Mouse (Mus musculus) gastrocnemius, adult 18-20 months (tissue): Measurements from ENCODE around the gene Nxpe4. TPM values are rescaled to one million over a fixed set of nuclear protein-coding genes. Genes with fewer than 3 reads are reported as not detected.
"Not testable (repeated sequence)": the region's sequence is repeated elsewhere in the genome, so short reads cannot be mapped to it uniquely, and the experiment has no call there.

Source experiments
- DNase-seq: peaks from one replicate; pipeline ENCODE4 v3.0.0; 2021; ENCODE audit warnings: low spot score
- long read RNA-seq, 2 experiments: library from polyadenylated mRNA; stranded (forward); transcript quantifications; one replicate each; pipeline ENCODE4 v2.0.0; 2021
- total RNA-seq, 2 experiments: library from RNA; stranded (reverse); gene quantifications; 2 replicates each; pipeline ENCODE4 v1.2.3; 2021

Gene Nxpe4
- total RNA-seq, result 1 to 10 TPM; 1.8 to 2.5 TPM
- long read RNA-seq, experiment 1, partial matches to known transcripts, result 0 of 3 reads
- long read RNA-seq, experiment 1, other reads (novel, unspliced or antisense), result 3 of 3 reads
- long read RNA-seq, experiment 2, partial matches to known transcripts, result 0 of 3 reads
- long read RNA-seq, experiment 2, other reads (novel, unspliced or antisense), result 3 of 3 reads

DNA sequence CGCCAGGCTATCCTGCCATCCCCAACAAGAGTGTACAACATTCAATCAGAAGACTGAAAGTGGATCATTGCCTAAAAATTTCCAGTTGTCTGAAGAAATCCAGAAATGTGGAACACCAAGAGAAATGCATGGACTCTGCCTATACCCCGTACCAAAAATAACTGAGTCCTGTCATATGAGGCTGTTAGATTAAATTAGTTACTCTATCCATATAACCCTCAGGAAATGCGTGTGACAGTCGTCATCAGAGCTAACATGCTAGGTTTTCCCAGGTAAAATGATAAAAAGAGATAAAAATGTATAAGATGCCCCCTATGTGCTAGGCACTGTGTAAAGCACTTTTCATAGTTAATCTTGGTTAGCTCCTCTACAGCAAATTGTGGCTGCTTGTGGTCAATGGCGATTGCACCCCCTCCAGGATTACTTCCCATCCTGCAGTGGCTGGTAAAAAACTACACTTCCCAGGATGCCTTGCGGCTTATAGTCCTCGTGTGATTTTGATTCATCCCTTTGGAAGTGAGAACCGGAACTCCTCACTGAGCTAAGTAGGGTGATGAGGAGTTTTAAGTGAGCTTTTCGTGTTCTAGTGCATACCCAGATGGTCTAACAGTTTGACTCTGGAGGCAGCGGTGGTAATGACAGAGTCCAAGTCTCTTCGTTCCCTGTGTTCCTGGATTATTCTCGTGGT lies at the start of gene Nxpe4:
TSS of gene Nxpe4 (plus strand) at position 519 of the 688 bp plus-strand sequence.
- peak; percentile 78 for DNase-seq

DNA sequence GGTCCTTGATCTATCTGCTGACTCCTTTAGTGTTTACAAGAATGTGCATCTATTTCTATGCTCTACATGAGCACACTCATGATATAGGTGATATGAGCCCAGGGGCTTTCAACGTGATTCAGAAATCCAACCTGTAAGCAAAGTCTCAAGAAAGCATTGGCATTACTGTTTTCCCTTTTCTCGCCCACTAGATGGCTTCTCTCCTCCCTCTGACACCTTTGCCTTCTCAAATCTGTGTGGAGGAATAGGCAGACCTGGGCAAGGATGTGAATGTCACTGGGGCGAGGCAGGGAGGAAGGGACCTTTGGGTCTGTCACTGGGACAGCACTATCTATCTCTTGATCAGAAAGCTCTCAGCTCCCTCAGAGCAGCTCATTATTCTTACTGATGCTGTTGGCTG lies 35.0 kb upstream of the Nxpe4 start:
- DNase-seq, result no peak

- no peak for DNase-seq
These were observed 24.3 kb upstream of the Nxpe4 start for GRCm38 (mm10) chr9:48137507-48137906.

GRCm38 (mm10) chr9:48140485-48141411 lies 21.1 kb upstream of the Nxpe4 start:
- no peak for DNase-seq

DNA sequence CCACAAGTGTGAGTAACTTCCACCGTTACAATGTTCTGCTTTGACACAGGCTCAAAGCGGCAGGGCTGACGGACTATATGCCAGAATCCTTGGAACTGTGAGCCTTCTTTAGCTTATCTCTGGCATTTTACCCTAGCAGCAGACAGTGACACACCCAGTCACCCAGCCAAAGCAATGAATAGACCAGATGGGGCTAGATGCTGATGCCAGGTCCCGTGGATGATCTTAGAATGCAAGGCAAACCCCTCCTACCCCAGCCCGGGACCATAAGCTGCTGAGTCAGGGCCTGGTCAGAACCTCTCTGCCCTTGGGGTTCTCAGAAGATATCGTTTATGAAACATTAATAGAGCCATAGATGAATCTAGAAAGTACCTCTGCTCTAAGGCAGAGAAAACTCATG lies 19.2 kb upstream of the Nxpe4 start:
- no peak for DNase-seq

DNA sequence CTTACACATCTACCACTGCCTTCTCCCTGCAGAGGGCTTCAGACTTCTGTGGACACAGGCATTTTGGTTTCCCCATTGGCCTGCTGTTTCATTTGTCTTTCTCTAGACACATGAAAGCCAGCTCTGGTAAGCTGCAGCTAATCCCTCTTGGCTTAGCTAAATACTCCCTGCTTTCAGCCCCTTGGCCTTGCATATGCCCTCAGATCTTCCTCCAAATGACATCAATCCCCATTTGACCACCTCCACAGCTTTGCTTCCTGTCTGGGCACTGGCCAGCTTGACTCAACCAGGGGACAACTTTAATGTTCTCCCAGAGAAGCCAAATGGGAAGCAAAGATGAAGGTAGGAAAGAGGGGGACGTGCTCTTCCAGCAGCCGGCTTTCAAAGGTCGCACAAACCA lies 15.1 kb upstream of the Nxpe4 start:
- no peak for DNase-seq

- not testable (repeated sequence) for DNase-seq
These were observed 4.7 kb downstream of the Nxpe4 start for GRCm38 (mm10) chr9:48166531-48166930.

GRCm38 (mm10) chr9:48176764-48177163 lies 14.9 kb downstream of the Nxpe4 start:
- DNase-seq, result no peak

GRCm38 (mm10) chr9:48181300-48181699 lies 19.5 kb downstream of the Nxpe4 start:
- DNase-seq, result no peak

- no peak for DNase-seq
These were observed 21.0 kb downstream of the Nxpe4 start for GRCm38 (mm10) chr9:48182718-48183414.

GRCm38 (mm10) chr9:48184319-48184718 lies 22.5 kb downstream of the Nxpe4 start:
- DNase-seq, result peak; percentile 26

DNA sequence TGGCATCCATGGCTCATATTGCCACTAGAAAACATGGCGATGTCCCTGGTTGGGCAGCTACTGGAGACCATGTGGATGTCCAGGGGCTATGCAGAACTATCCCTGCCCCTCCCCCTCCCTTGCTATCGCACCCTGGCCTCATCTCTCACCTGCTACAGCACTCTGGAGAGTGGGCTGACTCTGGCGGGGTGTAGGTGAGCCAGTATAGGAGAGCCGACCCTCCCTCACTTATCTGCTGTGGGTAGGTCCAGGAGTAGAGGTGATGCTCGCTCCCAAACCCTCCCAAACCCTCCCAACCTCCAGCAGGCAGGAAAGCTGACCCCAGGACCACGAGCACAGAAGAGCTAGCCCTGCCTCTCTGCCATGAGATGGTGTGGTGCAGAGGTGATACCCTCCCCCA lies 27.0 kb downstream of the Nxpe4 start:
- no peak for DNase-seq

- DNase-seq, result no peak
These were observed 35.6 kb downstream of the Nxpe4 start for GRCm38 (mm10) chr9:48197458-48197884.

- no peak for DNase-seq
These were observed 49.1 kb downstream of the Nxpe4 start for GRCm38 (mm10) chr9:48210970-48211369.

DNA sequence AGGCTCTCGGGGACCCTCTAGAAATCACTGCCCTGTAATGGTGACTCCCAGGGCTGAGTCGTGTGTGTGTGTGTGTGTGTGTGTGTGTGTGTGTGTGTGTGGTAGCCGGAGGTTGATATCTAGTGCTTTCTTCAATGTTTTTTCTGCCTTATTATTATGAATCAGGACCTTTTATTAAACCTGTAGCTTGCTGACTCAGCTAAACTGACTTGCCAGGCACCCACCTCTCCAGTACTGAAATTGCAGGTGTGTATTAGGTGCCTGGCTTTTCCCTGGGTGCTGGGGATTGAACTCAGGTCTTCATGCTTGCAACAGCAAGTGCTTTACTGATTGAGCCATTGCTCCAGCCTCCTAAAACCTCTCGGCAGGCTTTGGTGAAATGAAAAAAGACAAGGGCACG lies 50.1 kb downstream of the Nxpe4 start:
- no peak for DNase-seq

GRCm38 (mm10) chr9:48214751-48215150 lies 52.9 kb downstream of the Nxpe4 start:
- no peak for DNase-seq

DNA sequence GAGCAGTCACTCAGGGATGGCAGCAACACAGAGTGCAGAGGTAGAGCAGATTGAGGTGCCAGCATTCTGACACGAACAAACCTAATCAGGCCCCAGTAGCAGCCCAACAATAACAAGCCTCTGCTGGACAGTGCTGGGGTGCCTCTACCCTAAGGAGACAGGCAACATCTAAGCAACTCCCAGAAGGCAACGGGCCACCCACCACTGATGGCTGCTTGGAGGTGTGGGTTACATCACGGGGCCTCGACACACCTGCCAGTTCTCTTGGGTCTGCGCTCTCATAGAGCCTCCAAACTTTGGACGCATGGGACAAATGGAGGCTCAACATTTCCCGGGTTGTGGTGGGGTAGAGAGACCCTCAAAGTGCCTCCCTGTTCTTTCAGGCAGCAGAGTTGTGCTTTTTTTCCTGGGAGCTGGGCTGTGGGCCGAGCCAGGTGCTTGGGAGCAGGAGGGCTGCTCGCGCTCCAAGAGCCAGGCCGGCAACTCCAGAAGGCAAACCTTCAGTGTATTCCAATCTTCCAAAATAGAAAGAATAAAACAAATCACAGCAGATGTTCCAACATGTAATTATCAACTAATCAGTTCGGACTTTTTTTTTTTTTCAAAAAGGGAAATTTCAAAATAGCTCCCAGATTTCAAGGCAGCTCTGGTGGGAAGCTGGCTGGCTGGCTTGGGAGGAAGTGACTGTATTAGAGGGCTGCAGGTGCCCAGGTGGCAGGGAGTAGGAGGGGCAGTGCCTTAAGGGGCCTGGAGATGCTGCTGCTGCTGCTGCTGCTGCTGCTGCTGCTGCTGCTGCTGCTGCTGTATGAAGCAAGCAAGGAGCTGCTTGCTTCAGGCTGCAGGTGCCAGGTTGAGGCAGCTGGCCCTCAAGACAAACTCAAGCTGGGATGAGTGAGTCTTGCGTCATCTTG lies 54.5 kb downstream of the Nxpe4 start:
- DNase-seq, result no peak

DNA sequence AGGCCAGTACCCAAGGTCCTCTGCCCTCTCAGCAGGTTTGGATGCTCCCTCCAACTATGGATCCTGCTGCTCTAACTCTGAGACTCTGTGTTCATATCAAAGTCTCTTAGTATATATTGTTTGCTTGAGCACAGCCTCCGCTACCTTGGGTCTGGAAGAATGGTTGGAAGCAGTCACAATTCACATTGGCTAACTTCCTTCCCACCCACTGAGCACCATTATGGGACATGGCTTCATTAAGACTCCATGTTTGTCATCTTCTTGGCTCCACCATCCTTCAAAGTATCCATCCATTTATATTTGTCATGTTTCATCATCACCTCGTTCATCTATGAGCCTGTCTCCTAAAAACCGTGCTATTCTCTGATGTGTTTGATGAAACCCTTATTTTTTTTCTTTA lies 68.9 kb downstream of the Nxpe4 start:
- no peak for DNase-seq

GRCm38 (mm10) chr9:48236455-48236854 lies 74.6 kb downstream of the Nxpe4 start:
- no peak for DNase-seq

DNA sequence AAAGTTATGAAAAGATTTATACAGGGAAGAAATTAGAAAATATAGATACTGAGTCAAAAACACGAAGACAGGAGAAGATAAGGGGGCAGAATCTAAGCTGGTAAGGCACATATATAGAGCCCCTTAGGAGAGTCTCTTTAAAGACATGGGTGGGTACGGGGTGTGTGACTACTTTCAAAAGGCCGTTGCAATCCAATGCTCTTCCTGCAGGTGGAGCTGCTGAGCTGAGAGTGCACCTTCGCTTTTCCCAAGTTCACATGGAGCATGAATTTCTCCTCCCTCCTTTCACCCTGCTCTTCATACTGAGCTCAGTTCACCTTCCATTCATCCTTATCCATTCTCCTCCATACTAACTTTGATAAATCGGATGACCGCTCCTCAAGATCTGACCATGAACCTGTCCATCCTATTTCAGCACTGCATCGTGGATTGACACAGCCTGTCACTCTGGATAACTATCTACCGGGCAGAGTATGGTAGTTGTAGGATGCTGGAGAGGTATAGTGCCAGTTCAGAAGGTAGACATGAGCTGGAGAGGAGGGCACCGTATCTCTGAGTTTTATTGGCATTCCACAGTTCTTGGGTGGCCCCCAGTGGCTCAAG lies 76.4 kb downstream of the Nxpe4 start:
- DNase-seq, result peak; percentile 31
